Mouse (Mus musculus) heart, adult 2 months (tissue): ENCODE results near the gene Ly6g6f.

ENCODE experiments used
- CTCF ChIP-seq: fragments of 200-600 bp; IDR thresholded peaks from 2 replicates; pipeline ENCODE4 v1.8.1; 2022; ENCODE audit warnings: antibody characterized with exemption, mild to moderate bottlenecking, moderate library complexity
- EP300 ChIP-seq: fragments of 200-500 bp; IDR thresholded peaks from 2 replicates; pipeline ENCODE4 v1.6.1; 2011; ENCODE audit warnings: low read depth, low read length, control low read depth; ENCODE audit not compliant: insufficient read depth
- POLR2A ChIP-seq: fragments of 200-500 bp; IDR thresholded peaks from 2 replicates; pipeline ENCODE4 v1.6.1; 2011; ENCODE audit warnings: mild to moderate bottlenecking, low read depth, low read length, control low read depth; ENCODE audit not compliant: insufficient read depth

- no peak for TF ChIP-seq POLR2A
- TF ChIP-seq CTCF = no peak
- TF ChIP-seq EP300 = no peak
Measured at GRCm38 (mm10) chr17:35061299-35061698, 24.1 kb downstream of the Ly6g6f start.
